Mouse (Mus musculus): ENCODE measurements at regions not wholly inside any gene's neighbourhood (a gene's known extent, or its start where the extent isn't known, plus 50 kb on each side); places are given as distances from the start of the nearest gene placed in this dataset.
"Not testable (repeated sequence)": the region's sequence is repeated elsewhere in the genome, so short reads cannot be mapped to it uniquely, and the experiment has no call there.

DNA sequence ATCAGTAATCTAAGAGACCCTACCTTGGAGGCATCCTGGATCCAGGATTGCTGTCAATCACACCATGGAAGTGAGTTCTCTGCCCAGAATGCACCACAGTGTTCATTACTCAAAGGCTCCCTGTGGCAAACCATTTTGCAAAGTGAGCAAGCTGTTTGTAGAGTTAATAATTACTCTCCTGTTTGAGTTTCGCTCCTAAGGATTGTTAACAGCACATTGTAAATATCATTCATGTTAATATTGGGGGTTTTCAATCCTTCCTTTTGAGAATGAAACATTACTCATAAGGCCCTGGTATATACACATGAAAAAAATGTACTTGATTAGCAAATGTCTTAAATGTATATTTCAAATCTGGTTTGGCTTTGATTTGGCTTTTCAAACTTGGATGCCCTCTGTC lies 58.1 kb upstream of the Clstn2 start:
- no peak for DNase-seq (ENCODE audit: low spot score in 2 of 2)
- intact Hi-C loops (cut with DNase I): no loop called here

- DNase-seq (ENCODE audit: low spot score in 2 of 2): peak; percentile 2 to 14
- intact Hi-C loops (cut with DNase I): no loop called here
Measured at GRCm38 (mm10) chr9:98095064-98095790, 62.2 kb upstream of the Clstn2 start.

DNA sequence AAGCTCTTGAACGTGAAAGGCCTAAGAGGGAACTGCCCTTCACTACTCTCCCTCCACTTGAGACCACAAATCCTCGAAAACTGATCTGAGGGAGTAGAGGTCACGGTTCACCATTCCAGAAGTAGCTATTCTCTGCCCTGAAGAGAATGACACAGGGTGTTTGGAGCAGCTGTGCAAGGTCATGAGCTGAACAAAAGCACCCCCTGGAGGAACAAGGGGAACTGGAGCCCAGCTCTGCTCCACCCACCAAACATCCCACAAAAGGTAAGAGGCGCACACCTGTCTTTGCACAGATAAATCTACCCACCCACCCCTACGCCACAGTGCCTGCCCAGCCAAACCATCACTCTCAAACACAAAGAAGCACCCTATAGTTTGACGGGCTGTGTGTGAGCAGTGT lies 90.4 kb upstream of the Clstn2 start:
- intact Hi-C loops (cut with DNase I): no loop called here
- DNase-seq (ENCODE audit: low spot score in 2 of 2): no peak

- no peak for DNase-seq (ENCODE audit: low spot score in 2 of 2)
- intact Hi-C loops (cut with DNase I): no loop called here
Measured at GRCm38 (mm10) chr9:98129596-98129995, 96.6 kb upstream of the Clstn2 start.

- intact Hi-C loops (cut with DNase I): no loop called here
- DNase-seq (ENCODE audit: low spot score in 2 of 2): peak; percentile 67 to 74
Measured at GRCm38 (mm10) chr9:98130849-98131248, 97.9 kb upstream of the Clstn2 start.

GRCm38 (mm10) chr9:98140546-98140945 lies 107.6 kb upstream of the Clstn2 start:
- no peak for DNase-seq (ENCODE audit: low spot score in 2 of 2)
- intact Hi-C loops (cut with DNase I): no loop called here

GRCm38 (mm10) chr9:98142121-98142520 lies 109.1 kb upstream of the Clstn2 start:
- intact Hi-C loops (cut with DNase I): no loop called here
- DNase-seq (ENCODE audit: low spot score in 2 of 2): no peak

DNA sequence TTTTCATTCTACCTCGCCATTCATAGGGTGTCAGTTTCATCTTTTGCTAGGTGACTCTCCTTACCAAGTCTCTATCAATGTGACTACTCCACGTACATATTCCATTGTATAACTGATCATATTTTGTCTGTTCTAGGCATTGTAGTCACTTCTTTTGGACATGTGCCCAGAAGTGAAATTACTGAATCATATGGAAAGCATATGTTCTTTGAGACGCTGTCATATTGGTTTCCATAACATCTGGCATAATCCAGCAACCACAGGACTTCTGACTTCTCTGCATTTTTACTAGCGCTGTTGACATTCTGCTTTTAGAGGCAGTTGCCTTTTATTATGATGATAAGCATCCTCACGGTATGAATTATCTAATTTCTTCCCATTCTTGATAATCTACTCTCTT lies 113.9 kb upstream of the Clstn2 start:
- no peak for DNase-seq (ENCODE audit: low spot score in 2 of 2)
- intact Hi-C loops (cut with DNase I): no loop called here

- intact Hi-C loops (cut with DNase I): no loop called here
- peak; percentile 10 to 32 for DNase-seq (ENCODE audit: low spot score in 2 of 2)
Measured at GRCm38 (mm10) chr9:98158421-98158820, 125.4 kb upstream of the Clstn2 start.

- DNase-seq (ENCODE audit: low spot score in 2 of 2): no peak
- intact Hi-C loops (cut with DNase I): no loop called here
Measured at GRCm38 (mm10) chr9:98164489-98164888, 122.7 kb upstream of the Nmnat3 start.

GRCm38 (mm10) chr9:98174056-98174455 lies 113.2 kb upstream of the Nmnat3 start:
- DNase-seq (ENCODE audit: low spot score in 2 of 2): no peak
- intact Hi-C loops (cut with DNase I): no loop called here

DNA sequence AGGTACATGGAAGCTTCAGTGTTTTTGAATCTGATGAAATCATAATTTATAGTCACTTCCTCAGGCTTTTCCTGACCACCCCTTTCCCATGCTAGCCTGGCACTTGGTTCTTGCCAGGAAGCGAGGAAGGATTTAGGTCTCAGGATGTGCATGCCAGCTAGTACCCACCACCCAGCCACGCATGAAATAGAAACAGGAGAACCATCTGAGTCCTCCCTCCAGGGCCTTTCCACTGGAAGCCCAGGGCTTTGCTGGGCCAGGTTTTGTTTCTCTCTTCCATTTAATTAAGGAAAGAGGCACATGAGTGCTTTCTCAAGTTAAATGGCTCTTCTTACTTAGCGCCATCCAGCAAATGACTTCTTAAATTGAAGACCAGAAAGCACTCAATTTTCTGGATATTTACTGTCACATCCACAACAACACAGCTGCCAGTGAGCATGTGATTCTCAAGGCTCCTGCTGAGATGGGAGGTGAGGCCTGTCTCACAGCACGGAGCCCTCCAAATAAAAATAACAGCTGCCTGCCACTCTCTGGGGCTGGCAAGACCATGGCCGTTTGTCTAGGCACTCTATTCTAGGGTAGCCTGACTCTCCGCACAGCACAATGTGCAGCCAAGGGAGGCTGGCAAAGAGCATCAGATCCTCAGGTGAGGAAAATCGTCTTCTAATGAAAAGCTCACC lies 110.4 kb upstream of the Nmnat3 start:
- DNase-seq (ENCODE audit: low spot score in 2 of 2): no peak
- intact Hi-C loops (cut with DNase I): no loop called here

DNA sequence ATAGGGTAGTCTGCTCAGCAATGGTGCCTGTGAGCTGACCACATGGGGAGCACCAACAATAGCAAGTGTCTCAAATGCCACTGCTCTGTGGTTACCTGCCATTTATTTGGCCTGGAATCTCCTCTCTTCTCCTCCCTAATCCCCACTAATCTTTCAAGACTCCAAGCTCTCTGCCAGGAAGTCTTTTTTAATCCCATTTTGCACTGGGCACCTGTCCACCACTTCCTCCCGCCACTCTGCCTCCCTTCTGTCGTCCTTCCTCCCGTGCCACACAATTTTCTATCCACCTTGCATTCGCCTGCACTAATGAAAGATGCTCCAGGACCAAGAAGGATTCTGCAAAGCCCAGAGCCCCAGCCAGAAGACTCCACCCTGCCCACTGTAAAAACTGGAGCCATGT lies 106.5 kb upstream of the Nmnat3 start:
- intact Hi-C loops (cut with DNase I): no loop called here
- DNase-seq (ENCODE audit: low spot score in 2 of 2): no peak

- no peak for DNase-seq (ENCODE audit: low spot score in 2 of 2)
- intact Hi-C loops (cut with DNase I): no loop called here
Measured at GRCm38 (mm10) chr9:98186757-98187300, 100.4 kb upstream of the Nmnat3 start.

DNA sequence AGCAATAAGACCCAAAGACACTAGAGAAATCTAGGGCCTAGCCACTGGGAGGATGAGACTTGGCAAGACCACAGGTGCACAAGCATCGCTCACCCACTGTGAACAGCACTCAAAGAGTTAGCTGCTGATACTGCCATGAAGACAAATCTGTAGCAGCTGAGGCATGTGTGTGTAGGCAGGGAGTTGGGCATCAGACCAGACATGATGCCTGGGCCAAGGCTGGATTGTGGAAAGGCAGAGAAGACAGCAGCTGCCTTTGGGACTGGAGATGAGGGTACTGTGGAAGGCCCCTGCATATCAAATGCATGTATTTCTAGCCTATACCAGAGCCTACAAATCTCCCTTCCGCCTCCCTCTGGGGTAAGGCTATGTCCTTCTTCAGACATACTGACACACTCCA lies 92.9 kb upstream of the Nmnat3 start:
- intact Hi-C loops (cut with DNase I): no loop called here
- DNase-seq (ENCODE audit: low spot score in 2 of 2): peak; percentile 52 to 75

GRCm38 (mm10) chr9:98218824-98219223 lies 68.4 kb upstream of the Nmnat3 start:
- intact Hi-C loops (cut with DNase I): no loop called here
- no peak for DNase-seq (ENCODE audit: low spot score in 2 of 2)

- intact Hi-C loops (cut with DNase I): no loop called here
- peak in 1 of 2 experiments; percentile 37 for DNase-seq (ENCODE audit: low spot score in 2 of 2)
Measured at GRCm38 (mm10) chr9:98220367-98220766, 66.9 kb upstream of the Nmnat3 start.

GRCm38 (mm10) chr9:98221766-98222165 lies 65.5 kb upstream of the Nmnat3 start:
- no peak for DNase-seq (ENCODE audit: low spot score in 2 of 2)
- intact Hi-C loops (cut with DNase I): no loop called here

DNA sequence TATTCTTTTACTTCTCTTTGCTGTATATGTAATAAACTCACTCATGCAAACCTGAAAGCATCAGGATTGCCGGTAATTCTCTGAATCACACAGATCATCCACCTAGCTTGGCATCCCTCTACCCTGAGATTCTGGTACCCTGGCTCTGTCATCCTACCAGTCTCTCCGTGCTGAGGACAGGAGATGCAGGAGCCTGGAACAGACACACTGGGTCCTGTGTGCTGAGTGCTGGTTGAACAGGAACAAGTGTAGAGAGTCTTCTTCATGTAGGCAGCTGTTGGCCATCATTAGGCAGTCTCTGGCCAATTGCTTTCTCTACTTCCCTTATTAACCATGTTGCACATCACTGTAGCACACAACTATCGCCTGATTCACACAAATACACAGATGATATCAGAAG lies 59.0 kb upstream of the Nmnat3 start:
- intact Hi-C loops (cut with DNase I): no loop called here
- DNase-seq (ENCODE audit: low spot score in 2 of 2): no peak

DNA sequence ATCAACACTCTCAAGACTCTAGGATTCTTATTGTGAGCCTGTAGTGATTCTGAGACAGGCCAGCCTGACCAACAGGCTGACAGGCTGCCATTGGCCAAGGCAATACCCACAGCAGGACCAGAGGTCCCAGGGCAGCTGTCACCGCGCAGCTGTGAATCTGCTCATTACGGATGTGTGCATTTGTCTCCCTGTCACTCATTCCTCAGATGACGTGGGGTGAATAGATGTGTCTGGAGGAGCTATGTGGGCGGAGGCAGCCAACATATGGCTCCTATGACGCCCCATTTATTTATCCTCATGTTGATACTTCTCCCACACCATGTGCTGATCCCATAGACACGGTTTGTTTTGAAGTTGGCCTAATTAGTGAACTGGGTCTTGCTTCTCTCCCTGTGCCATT lies 58.3 kb upstream of the Nmnat3 start:
- no peak for DNase-seq (ENCODE audit: low spot score in 2 of 2)
- intact Hi-C loops (cut with DNase I): no loop called here

GRCm38 (mm10) chr9:98234731-98235130 lies 52.5 kb upstream of the Nmnat3 start:
- DNase-seq (ENCODE audit: low spot score in 2 of 2); intact Hi-C loops (cut with DNase I): not testable (repeated sequence)
